Mouse (Mus musculus): ENCODE results near the gene Cdhr4.
A peak's percentile ranks its signal among the peaks of the same experiment; 100 is the strongest.

Gene Cdhr4

DNA sequence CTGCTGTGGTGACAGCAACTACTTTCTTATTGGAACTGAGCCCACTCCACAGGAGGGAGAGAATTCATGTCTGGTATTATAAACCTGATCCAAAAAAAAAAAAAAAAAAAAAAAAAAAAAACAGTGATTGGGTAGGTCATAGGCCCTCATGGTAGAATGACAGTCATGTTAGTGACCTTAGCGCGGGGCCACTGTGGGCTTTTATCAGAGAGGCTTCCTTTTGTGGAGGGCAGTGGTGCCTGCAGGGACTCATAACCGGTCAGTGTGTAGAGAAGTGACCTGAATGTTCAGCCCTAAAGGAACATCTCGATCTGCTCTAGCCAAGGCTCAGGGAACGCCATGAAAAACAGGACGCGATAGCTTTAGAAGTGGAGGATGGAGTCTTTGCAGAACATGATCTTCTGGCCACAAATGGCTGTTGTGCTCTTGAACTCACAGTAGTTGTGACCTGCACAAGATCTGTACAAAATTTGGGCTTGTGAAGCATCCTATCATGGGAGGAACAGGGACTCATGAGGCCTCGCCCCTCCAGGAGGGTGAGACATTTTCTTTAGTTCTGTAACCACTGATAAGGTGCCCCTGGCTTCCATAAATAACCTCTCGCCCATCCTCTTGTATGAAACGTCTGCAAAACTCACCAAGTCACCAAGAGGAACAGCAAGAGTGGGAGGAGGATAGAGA is 17.7 kb upstream of the Cdhr4 start:
- DNase-seq (ENCODE audit: extremely low read depth, low read depth): peak; percentile 90

DNA sequence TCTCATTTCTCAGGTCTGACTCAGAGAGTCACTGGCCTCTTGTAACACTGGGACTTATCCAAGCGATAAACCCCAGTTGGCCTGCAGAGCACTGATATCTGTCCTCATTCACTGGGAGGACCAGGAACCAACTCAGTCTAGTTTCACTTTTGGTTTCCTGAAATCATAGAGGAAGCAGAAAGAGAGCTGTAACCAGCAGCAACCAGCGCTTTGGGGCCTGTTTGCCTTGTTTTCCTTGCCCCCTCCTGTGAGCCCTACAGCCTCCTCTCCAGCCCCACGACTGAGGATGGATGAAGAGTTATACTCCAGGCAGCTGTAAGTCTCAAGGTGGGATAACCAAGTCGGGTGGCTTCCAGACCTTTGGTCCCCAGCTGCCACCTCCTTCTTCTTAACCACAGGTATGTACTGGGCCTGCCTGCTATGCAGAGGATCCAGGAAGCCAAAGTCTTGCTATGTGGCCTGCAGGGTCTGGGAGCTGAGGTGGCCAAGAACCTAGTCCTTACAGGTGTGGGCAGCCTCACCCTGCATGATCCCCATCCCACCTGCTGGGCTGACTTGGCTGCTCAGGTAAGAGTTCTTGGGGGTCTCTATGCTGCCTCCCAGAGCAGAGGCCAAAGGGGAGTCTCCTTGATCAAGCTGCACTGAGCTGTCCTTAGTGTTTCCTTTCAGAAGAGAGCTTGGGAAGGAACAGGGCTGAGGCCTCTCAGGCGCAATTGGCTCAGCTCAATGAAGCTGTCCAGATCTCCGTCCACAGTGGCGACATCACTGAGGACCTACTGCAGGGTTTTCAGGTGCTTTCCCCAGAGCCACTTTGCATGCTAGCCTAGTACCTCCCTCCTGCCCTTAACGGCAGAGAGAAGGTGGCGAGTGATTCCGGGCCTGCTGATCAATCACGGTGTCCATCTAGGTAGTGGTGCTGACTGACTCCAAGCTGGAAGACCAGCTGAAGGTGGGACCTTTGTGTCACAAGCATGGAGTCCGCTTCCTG is 16.6 kb upstream of the Cdhr4 start, which contains the start of gene Uba7:
Uba7 (plus strand) TSS at position 107 of the 988 bp plus-strand sequence.
- DNase-seq (ENCODE audit: extremely low read depth, low read depth): peak; percentile 98

DNA sequence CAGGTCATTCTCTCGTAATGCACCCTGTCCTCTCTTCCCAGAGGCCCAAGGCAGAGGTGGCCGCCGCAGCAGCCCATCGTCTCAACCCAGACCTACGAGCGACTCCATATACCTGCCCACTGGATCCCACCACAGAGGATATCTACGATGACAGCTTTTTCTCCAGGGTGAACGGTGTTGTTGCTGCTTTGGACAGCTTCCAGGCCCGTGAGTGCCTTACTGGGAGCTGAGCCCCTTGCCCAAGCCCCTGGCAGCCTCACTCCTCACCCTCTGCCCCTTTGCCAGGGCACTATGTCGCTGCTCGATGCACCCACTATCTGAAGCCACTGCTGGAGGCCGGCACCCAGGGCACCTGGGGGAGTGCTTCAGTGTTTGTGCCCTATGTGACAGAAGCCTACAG is 13.5 kb upstream of the Cdhr4 start:
- no peak for DNase-seq (ENCODE audit: extremely low read depth, low read depth)

DNA sequence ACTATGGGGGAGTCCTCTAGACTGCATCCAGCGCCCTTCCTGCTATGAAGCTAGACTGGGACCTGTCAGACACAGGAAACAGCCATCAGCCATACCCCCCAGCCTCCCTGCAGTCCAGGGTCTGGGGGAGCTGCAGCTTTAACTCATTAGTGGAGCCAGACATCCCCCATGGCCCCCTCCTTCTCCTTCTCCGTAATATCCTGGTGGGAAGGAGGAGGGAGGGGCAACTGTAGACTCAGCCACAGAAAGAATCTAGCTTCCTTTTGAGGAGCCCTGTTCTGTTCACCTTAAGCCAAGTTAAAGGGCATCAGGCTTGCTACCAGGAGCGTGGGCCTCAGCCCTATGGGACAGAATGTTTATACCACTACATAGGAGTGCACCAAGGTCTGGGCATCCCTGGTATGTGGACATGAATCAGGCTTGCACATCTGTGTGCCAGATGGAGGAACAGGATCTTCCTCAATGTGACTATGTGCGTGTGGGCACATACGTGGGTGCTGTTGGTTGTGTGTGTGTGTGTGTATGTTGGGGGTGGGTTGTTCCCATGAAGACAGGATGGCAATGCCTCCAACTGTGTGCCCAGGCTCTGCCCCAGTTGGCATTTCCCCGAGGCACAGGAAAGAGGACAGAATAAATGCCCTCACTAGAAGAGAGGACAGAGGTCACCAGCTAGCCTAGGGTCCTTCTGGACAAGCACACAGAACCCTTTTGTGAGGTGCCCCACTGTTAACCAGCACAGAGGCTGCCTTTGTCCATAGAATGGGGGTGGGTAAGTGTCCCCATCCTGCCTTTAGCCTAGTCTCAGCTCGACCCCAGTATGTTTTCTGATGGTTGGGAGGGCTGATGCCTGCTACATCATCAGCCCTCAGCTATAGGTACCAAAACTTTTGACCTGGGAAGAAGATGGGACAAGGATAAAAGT is 10.4 kb upstream of the Cdhr4 start:
- DNase-seq (ENCODE audit: extremely low read depth, low read depth): no peak

DNA sequence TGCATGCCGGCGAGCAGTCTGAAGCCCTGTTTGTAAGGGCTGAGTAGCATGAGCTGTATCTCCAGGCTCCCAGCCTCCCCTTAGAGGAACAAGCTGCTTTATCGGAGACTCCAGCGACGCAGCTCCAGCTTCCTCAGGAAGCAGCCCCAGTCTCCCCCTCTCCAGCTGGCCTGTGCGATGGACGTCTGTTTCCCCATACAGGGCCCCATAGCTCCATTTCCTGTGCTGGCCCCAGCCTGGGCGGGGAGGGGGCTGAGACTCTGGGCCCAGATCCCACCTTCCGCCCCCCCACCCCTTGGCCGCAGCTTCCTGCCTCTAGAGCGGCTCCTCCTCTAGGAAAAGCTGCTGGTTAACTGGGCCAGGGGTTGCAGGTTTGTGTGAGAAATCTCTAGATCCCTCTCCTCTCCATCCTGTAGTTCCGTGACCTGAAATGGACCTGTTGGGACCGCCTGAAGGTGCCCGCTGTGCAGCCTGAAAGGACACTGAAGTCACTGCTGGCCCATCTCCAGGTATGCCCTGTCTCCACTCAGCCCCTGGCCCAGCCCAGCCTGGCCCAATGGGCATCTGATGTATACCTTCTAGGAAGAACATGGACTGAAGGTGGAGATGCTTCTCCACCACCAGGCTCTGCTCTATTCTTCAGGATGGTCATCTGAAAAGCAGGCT is 9.5 kb upstream of the Cdhr4 start, which contains the start of gene Gm20661:
Gm20661 (plus strand) TSS at position 378 of the 666 bp plus-strand sequence.
- DNase-seq (ENCODE audit: extremely low read depth, low read depth): peak; percentile 98

DNA sequence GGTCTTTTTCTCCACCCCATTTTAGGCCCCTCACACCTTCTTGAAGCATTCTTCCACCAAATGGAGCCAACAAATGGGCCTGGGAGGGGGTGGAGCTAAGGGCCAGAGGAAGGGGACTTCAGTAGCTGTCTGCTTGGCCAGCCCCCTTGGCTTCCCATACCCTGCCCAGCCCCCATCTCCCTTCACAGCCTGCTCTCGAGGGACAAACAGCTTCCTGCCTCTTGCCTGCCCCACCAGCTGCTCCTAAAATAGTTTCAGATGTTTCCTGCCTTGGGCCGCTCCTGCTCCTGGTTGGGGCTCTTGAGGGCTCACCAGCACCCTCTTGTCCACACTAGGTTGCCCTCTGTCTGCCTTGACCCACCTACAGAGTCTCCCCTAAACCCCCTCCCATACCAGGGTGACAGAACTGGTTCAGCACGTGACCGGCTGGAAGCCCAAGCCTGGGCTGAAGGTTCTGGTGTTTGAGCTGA is 8.8 kb upstream of the Cdhr4 start:
- no peak for DNase-seq (ENCODE audit: extremely low read depth, low read depth)

DNA sequence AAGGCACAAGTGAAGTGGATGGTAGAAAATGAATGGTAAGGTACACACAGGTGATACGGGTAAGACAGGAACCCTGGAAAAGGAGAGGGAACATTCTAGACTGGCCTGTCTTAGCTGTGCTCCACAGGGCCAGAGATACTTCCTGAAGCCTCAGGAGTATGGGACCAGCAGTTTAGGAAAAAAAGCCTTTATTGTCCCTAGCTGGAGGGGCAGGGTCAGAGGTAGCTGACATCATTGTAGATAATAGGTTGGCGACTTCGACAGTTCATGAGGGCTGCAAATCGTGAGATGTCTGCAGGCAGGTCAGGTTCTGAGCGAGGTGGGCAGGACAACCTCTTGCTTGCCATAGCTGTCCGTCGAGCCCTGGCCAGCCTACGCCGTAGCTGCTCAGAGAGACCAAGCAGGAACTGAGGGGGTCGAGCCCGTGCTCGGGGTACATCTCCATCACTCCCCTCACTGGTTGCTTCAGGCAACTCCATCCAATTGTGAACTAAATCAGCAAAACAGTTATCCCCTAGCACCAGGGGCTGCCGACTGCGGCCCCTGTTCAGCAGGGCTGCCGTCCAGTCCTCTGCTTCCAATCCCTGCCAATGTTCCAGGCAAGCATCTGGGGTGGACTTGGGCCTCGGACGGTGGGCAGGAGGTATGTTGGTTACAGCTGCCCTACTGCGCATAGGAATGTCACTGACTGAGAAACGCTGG is 8.1 kb upstream of the Cdhr4 start:
- no peak for DNase-seq (ENCODE audit: extremely low read depth, low read depth)

DNA sequence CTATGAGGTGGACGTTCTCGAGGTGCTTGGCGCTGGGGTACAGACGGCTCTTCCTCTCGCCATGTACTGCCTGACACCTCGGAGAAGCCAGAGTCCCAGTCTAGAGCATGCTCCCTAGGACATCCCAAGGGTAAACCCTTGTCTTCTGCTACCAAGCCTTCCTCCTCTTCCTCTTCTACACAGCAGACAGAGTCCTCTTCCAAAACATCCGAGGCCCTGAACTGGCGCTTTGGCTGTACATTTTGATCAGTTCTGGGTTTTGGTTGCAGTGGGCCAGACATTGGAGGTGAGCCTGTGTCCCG is 7.6 kb upstream of the Cdhr4 start:
- no peak for DNase-seq (ENCODE audit: extremely low read depth, low read depth)

DNA sequence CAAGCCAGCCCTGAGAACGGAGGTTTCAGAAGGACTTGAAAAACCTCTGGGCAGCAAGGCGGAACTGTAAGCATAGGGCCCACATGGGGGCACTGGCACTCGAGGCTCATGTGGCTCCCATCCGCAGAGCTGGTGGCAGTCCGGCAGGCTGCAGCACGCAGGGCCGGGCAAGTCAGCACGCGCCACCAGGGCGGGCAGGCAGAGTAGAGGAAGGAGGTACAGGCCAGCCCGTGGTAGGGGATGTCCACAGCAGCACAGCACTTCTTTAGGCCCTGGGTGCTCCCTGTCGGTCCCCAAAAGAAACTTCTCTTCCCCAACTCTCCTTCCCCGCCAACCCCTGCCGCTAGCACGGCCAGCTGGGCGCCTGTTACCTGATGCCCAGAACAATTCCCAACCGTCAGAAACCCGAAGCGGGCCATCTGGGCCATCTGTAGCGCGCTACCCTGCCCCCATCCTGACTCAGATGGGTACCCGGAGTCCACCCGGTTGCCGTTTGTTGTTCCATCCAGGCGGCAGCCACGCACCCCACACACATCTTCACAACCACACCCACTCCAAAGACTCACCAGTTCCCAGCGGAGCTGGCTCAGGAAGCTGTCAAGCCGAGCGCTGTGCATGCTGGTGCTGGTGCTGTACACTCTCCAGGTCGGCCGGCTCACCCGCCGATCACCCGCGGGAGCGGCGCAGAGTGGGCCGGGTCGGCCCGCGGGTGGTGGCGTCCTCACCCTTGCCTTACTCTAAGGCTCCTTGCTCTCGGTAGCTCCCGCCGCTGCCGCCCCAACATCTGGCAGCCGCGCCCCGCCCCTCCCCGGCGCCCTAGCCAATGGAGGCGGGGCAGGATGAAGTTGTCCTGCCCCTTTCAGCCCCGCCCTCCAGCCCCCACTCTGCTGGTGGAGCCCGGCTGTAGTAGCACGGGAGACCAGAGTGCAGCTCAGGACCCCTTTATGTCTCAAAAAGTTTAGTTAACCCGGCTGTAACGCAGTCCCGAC is 6.9 kb upstream of the Cdhr4 start, which contains the start of gene Inka1:
Inka1 (minus strand) TSS at position 749 of the 989 bp plus-strand sequence.
- no peak for DNase-seq (ENCODE audit: extremely low read depth, low read depth)

DNA sequence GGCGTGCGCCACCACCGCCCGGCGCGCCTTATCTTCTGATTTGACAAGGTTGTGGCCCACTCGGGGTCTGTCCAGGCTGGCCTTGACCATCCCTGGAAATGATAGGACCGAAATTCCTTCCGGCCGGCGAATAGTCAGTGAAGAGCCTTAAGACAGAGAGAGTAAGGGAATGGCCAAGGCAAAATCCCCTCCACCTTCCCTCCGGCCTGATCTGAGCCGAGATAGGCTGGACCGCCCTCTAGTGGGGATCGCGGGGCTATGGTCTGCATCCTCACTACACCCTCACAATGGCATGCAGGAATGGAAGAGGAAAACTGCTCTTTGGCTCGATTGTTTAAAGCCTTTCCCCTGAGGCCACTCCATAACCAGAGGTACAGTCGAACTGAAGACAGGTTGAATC is 5.9 kb upstream of the Cdhr4 start:
- no peak for DNase-seq (ENCODE audit: extremely low read depth, low read depth)

DNA sequence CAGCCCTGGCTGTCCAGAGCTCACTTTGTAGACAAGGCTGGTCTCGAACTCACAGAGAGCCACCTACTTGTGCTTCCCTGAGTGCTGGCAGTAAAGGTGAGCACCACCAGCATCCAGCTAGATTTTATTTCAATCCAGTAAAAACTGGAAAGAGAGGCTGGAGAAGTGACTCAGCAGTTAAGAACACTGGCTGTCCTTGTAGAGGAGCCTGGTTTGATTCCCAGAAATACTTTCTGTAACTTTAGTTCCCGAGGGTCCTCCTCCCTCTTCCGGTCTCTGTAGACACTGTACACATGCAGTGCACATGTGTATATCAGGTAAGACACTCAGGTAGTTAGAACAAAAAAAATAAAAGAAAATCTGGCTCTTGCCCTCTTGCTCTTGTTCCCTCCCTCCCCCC is 4.3 kb upstream of the Cdhr4 start:
- no peak for DNase-seq (ENCODE audit: extremely low read depth, low read depth)

DNA sequence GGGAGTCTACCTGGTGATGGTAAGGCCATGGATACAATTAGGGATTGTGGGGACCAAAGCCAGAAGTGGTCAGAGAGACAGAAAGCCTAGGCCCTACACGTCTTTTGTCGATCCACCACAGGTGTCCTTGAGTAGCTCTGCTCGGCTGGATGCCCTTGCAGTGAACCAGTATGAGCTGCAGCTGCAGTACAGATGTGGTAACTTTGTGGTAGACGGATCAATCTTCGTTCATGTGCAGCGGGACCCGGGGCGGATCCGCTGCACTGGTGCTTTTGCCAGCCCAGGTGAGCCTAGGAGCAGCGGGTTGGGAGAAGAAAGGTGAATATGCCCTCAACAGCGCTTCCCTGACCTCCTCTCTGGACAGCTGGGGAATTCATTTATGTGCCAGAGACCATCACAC is 716 bp downstream of the Cdhr4 start:
- DNase-seq (ENCODE audit: extremely low read depth, low read depth): no peak

DNA sequence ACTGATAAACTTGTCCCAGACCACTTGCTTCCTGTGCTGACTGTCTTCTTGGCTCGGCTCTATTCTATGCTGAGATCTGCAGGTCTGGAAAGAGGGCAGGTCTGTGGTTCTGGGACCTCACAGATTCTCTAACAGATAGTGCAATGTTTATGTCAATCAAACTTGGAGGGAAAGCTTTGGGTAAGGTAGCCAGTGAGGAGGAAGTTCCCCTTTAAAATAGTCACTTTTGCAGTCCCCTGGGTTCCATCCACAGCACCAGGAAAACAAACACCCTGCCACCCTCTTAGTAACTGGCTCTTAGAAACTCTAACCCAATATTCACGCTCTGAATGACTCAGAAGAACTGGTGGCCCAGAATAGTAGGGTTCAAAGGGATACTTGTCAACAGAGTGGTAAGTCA is 2.2 kb downstream of the Cdhr4 start:
- DNase-seq (ENCODE audit: extremely low read depth, low read depth): no peak

DNA sequence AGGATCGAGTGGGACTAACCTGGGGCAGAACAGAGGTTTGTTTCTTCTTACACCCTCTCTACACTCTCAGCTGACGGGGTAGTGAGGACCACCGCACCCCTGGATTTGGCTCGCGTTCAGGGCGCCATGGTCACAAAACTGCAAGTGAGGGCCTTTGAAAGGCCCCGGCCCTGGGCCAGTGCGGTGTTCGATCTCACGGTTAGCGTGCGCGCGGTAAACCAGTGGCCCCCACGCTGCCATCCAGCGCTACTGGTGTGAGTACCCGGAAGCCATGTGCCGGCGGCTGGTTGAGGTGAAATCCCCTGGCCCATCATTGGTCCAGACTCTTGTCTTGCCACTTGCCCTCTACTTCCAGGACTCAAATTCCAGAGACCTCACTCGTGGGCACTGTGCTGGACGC is 3.2 kb downstream of the Cdhr4 start:
- no peak for DNase-seq (ENCODE audit: extremely low read depth, low read depth)

DNA sequence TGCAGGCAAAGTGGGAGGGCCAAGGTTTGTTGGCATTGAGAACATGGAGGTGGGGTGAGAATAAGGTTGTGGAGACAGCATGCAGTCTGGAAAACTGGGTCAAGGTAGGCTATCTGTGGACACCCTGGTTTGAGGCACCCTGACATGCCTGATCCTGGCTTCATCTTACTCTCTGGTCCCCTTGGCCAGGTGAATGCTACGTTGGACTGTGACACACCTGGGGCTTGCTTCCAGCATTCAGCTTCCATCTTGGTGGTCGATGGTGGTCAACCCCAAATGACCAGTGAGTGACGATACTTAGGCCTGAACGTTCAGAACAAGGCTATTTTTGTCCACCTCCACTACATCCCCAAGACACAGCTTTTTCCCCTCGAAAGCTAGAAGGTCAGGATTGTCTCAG is 3.8 kb downstream of the Cdhr4 start, which contains the start of gene Gm20662:
Gm20662 (plus strand) TSS at position 301 of the 400 bp plus-strand sequence.
- DNase-seq (ENCODE audit: extremely low read depth, low read depth): no peak

DNA sequence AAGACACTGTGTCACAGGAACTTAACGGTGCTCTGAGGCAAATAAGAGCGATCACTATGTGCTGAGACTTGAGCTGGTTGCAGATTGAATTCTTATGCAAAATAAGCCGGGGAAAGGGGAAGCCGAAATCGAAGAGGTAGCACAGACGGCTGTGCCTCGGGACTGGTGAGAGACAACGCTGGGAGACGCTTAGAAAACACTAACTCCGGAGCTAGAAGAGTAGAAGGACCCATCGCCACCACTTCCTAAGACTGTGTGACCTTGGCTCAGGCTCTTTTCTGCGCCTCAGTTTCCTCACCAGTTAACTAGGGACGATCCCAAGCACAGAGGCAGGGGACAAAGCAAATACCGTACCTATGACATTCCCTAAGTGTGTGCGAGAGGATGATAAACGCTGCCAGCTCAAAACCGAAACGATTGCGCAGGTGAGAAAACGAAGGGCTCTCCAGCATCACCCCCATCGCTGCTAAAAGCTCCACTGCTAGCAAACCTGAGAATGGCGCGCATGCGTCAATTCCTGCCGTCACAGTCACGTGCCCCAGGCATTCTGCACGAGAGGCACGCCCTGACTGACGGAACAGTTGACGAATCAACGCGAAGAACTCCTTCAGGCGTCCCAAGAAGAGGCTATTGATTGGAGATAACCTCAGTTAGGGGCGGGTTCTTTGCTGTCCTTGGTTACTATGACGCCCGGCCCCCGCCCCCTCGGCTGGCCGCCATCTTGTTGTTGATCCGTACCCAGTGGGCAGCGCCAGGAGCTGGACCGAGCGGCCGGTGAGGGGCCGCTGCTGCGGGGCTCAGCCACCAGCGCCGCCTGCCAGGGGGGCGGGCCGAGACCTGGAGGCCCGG is 9.8 kb downstream of the Cdhr4 start, which contains the start of gene Ip6k1:
Ip6k1 (plus strand) TSS at position 580 of the 849 bp plus-strand sequence.
- peak; percentile 99 for DNase-seq (ENCODE audit: extremely low read depth, low read depth)

DNA sequence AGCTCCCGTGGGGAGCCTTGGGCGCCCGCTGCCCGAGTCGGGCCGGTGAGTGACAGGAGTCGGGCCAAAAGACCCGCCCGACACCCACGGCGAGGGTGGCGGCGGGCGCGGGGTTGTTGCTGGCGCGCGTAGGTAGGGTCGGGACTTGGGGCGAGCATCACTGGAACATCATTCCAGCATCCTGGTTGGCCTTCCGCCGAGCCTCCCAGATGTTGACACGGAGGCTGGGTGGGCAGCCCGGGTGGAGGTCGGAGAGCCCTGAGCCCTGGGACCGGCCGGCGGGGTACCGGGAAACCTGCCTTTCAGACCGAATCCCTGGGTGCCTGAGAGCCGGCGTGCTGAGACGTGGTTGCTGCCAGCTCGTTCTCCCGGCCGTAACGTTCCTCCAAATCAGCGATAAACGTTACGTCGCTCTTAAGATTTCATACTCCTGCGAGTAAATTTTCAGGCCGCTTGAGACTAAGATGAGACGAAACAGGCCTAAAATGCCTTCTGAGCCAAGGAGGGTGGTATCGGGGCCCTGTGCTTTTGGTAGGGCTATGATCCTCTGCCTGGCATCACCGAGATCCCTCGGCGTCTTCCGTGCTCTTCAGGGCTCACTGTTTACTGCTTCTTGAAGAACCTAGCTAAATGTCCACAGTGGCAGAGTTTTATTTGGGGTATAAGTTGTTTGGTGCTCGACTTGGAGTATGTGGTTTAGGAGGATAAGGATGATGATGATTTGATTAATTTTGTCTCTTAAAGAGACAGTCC is 10.7 kb downstream of the Cdhr4 start:
- DNase-seq (ENCODE audit: extremely low read depth, low read depth): no peak

Measured in MEL-GATA-1-ER (cell line).